Mouse (Mus musculus) stomach, embryonic 15.5 days (tissue): ENCODE data around the gene Hdac8. TPM values are rescaled to one million over a fixed set of nuclear protein-coding genes. Genes with fewer than 3 reads are reported as not detected.

Experiments used
- ATAC-seq: fragments of 200-750 bp; cut with Nextera tagmentation; 2 replicates; pipeline ENCODE4 v1.8.0; 2017; ENCODE audit warnings: low read depth, moderate number of reproducible peaks, moderate TSS enrichment; ENCODE audit not compliant: insufficient read depth, low FRiP score
- H3K27ac ChIP-seq: fragments of 300-500 bp; sonication (generic); 2 replicates; pipeline ENCODE4 v1.5.1; 2015; ENCODE audit warnings: mild to moderate bottlenecking, inconsistent platforms
- H3K27me3 ChIP-seq: fragments of 300-500 bp; sonication (generic); replicated peaks from 2 replicates; pipeline ENCODE4 v1.6.1; 2015; ENCODE audit warnings: inconsistent platforms
- H3K36me3 ChIP-seq: fragments of 300-500 bp; sonication (generic); 2 replicates; pipeline ENCODE4 v1.6.1; 2015; ENCODE audit warnings: inconsistent platforms
- H3K4me1 ChIP-seq: fragments of 300-500 bp; sonication (generic); 2 replicates; pipeline ENCODE4 v1.6.1; 2015; ENCODE audit warnings: inconsistent platforms
- H3K4me2 ChIP-seq: fragments of 300-500 bp; sonication (generic); 2 replicates; pipeline ENCODE4 v1.6.1; 2015; ENCODE audit warnings: mild to moderate bottlenecking, inconsistent platforms
- H3K4me3 ChIP-seq: fragments of 300-500 bp; sonication (generic); replicated peaks from 2 replicates; pipeline ENCODE4 v1.5.1; 2015; ENCODE audit warnings: inconsistent platforms
- H3K9ac ChIP-seq: fragments of 300-500 bp; sonication (generic); 2 replicates; pipeline ENCODE4 v1.6.1; 2015; ENCODE audit warnings: inconsistent platforms
- H3K9me3 ChIP-seq: fragments of 300-500 bp; sonication (generic); 2 replicates; pipeline ENCODE4 v1.6.1; 2016; ENCODE audit warnings: inconsistent platforms
- WGBS: fragments of 180-500 bp; shearing (Covaris S2); methylation state at CpG from one replicate; pipeline ENCODE4 v1.1.7; 2015; 5-methylcytosine and 5-hydroxymethylcytosine counted together
- polyA plus RNA-seq: library from polyadenylated mRNA; unstranded; fragments of >200 nt; fragmentation: Nextera tagmentation; extraction: Ambion mirVana; gene quantifications from 2 replicates; pipeline ENCODE4 v1.2.1, GENCODE M21; 2015

Hdac8 gene
- polyA plus RNA-seq: 10.2 and 11.4 TPM in 2 replicates

DNA sequence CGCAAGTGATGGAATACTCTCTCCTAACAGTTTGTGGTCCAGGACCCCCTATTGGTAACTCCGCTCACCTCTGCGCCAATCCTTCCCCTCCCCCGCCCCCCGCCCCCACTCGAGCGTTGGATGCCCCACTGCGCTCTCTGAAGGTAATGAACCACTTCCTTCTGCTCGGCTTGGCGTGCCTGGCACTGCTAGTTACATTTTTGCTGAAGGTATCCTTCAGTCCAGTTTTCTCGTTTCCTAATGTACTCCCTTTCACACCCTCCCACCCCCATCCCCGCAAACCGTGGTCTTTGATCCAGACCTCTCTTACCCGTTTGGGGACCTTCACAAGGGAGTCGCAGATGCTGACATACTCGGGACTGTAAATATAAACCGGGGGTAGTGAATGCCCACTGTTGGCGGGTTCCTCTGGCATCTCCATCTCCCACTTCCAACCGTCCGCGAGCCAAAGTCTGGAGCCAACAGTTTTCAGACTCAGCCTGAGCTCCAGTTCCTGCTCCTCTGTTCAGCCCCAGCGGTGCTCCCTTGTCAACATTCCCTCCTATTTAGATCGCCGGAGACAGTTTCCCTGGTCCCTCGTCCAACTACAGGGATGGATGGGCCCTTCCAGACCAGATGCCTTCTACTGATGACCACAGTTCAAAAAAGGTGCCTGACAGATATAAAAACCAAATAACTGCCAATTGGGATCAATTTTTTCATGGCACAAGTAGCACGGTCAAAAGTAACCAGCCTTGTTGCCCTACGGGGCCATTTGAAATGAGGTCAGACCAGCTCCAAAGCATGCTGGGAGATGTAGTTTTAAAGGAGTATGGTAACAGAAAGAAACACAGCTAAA lies at the start of gene Hdac8:
Gene Hdac8, minus strand, starts transcription at position 716 of the 838 bp plus-strand sequence.
- Histone ChIP-seq H3K9me3 (no peaks in the 10 kb centered on the region), H3K4me3 (peak within 1 kb of the TSS; percentile 52), H3K4me2 (peak within 1 kb of the TSS; percentile 52), H3K4me1 (no peaks in the 10 kb centered on the region), H3K36me3 (no peaks in the 10 kb centered on the region), H3K27me3 (no peaks in the 10 kb centered on the region), H3K9ac (peak within 1 kb of the TSS; percentile 19; the same call in 1 of the 2 replicates), H3K27ac (peak within 1 kb of the TSS; percentile 44; the same call in 1 of the 2 replicates)
- ATAC-seq: peak; percentile 78
- 14% methylated on average over 27 of the region's 27 CpGs for WGBS

DNA sequence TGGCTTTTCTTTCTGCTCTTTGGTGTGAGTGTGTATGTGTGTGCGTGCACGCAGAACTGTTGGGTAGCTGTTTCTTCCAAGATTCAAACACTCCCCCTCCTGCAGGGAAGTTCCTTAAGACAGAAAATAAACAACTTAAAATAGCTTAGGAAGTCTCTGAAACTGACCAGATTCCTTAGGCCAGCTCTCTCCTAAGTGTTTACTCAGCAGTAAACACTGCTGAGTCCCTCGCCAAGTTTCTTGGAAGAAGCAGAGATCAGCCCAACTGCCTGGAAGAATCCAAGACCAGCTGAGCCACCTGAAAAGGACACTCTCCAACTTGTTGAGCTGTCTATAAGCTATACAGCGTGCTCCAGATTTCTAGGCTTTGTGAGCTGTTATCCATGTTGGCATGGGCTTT lies 4.0 kb upstream of the Hdac8 start:
- Histone ChIP-seq H3K27me3 (no peaks in the 10 kb centered on the region), H3K27ac (0 out of 2 replicates have a peak overlapping the region, but pooled peaks have one; percentile 26), H3K4me2 (no peak overlapping the region), H3K9me3 (no peaks in the 10 kb centered on the region), H3K4me3 (no peak overlapping the region), H3K36me3 (no peaks in the 10 kb centered on the region), H3K4me1 (no peaks in the 10 kb centered on the region), H3K9ac (no peak overlapping the region)
- 35% methylated on average over 4 of the region's 4 CpGs for WGBS
- ATAC-seq: no peak

DNA sequence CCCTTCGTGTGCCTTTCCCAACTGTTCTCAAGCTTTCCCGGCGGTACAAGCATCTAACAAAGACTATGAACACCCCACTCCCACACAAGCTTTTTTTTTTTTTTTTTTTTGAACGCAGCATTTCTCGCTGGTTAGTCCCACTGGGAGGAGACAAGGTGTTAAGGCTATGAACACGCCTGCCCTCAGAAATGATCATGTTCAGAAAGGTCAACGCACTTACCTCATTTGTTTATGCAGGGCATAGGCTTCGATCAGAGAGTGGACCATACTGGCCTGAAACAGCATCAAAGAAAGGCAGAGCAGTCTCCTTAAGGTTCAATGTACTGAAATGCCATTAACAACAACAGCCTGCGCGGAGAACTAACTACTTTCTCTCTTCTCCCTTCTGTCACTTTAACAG lies 980 bp downstream of the Hdac8 start:
- 27% methylated on average over 10 of the region's 10 CpGs for WGBS

DNA sequence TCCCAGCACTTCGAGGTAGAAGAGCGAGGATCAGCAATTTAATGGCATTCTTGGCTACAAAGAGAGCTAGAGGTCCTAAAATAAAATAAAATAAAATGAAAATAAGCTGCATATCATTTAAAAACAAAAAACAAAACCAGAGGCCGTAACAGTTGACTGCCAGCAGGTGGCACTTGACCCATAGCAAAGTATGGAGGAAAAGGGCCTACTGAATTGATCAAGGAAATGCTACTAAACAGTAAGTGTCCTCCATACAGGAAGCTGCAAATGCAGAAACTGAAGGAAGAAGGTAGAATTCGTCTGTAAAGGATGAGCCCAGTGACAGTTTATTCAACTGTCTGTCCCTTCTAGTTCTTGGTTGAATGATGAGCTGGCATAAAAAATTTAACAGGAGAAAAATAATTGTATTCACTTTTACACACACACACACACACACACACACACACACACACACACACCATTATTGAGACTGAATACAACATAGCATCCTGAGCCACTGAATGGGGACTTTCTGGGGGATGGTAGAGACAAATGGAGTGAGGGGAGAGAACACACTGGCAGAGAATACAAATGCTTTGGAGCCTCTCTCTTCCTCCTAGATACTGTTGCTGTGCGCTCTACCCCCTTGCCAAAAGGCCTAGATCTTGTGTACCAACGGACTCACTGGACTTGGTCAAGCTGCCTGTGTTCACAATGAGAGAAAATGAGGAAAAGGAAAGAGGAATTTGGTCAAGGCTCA lies 11.0 kb downstream of the Hdac8 start:
- H3K27ac ChIP-seq: no peak overlapping the region
- H3K27me3 ChIP-seq: no peaks in the 10 kb centered on the region
- H3K36me3 ChIP-seq: no peaks in the 10 kb centered on the region
- no peak overlapping the region for H3K4me3 ChIP-seq
- WGBS: 60% methylated on average over 6 of the region's 6 CpGs
- no peak overlapping the region for H3K9ac ChIP-seq
- H3K4me2 ChIP-seq: no peak overlapping the region
- H3K4me1 ChIP-seq: no peaks in the 10 kb centered on the region
- no peaks in the 10 kb centered on the region for H3K9me3 ChIP-seq
- ATAC-seq: no peak

More for the DNA sequence above, 980 bp downstream of the Hdac8 start:
- peak overlapping the region; percentile 52 for H3K4me2 ChIP-seq
- H3K36me3 ChIP-seq: no peaks in the 10 kb centered on the region
- no peaks in the 10 kb centered on the region for H3K4me1 ChIP-seq
- no peak for ATAC-seq
- peak overlapping the region; percentile 52 for H3K4me3 ChIP-seq
- no peak overlapping the region for H3K9ac ChIP-seq
- H3K9me3 ChIP-seq: no peaks in the 10 kb centered on the region
- no peaks in the 10 kb centered on the region for H3K27me3 ChIP-seq
- no peak overlapping the region for H3K27ac ChIP-seq

DNA sequence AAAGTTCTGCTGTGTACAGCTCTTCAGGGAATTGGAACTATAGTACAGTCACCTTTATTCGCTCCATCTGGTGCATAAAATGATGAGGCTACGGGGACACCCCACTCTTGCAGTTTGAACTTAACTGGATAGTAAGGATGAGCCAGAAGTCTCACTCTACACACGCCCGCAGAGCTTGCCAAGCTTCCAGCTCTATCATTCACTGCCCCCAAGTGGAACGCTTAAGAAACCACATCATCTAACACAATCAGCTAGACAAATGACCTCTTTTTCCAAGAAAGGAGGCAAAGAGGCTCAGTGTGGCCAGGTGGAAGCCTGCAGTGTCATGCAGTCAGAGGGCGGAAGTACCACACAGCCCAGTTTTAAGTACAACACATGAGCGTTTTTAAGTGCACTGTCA lies 19.6 kb downstream of the Hdac8 start:
- no peaks in the 10 kb centered on the region for H3K9me3 ChIP-seq
- no peak overlapping the region for H3K27ac ChIP-seq
- no peak for ATAC-seq
- H3K4me2 ChIP-seq: no peak overlapping the region
- no peak overlapping the region for H3K9ac ChIP-seq
- H3K4me3 ChIP-seq: no peak overlapping the region
- WGBS: 72% methylated on average over 7 of the region's 7 CpGs
- no peaks in the 10 kb centered on the region for H3K27me3 ChIP-seq
- no peaks in the 10 kb centered on the region for H3K36me3 ChIP-seq
- H3K4me1 ChIP-seq: no peaks in the 10 kb centered on the region

DNA sequence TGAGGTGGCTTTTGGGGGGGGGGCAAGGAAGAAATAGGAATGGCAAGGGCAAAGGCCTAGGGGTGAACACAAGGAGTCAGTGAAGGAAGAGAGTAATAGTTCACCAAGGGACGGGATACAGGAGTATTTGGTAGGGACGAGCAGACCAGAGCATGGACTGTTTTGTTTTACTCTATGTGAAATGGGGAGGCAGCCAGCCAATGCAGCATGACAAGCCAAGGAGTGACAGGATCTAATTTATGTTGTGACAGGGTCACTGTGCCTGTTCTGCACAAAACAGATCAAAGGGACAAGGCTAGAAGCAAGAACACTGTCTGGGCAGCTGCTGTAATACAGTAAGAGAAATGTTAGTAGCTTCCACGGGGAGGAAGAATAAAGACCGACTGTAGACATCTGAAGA lies 25.5 kb downstream of the Hdac8 start:
- H3K27me3 ChIP-seq: no peaks in the 10 kb centered on the region
- no peak for ATAC-seq
- H3K36me3 ChIP-seq: no peaks in the 10 kb centered on the region
- H3K27ac ChIP-seq: no peak overlapping the region
- no peak overlapping the region for H3K9ac ChIP-seq
- no peaks in the 10 kb centered on the region for H3K4me1 ChIP-seq
- H3K4me3 ChIP-seq: no peak overlapping the region
- H3K9me3 ChIP-seq: no peaks in the 10 kb centered on the region
- no peak overlapping the region for H3K4me2 ChIP-seq
- 75% methylated on average over 4 of the region's 4 CpGs for WGBS

DNA sequence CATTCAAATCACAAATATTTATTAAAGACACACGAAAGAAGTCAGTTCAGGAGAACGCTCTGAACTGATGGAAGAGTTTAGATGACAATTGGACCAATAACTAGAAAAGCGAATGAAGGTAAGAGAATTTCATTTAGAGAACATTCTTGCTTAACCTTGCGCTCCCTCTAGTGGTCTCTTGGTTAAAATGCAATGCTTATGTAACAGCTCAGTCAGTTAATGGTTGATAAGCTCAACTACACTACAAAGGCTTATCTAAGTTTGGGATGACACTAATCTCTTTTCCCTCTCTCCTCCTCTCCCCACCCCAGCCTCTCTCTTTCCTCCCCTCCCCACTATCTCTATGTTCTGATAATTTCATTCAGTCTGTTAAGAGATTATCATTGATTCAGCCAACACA lies 26.2 kb downstream of the Hdac8 start:
- WGBS: 27% methylated on average over 4 of the region's 4 CpGs
- Histone ChIP-seq H3K4me1 (no peaks in the 10 kb centered on the region), H3K9me3 (no peaks in the 10 kb centered on the region), H3K27me3 (no peaks in the 10 kb centered on the region), H3K4me3 (no peak overlapping the region), H3K9ac (no peak overlapping the region), H3K4me2 (no peak overlapping the region), H3K27ac (no peak overlapping the region), H3K36me3 (no peaks in the 10 kb centered on the region)
- no peak for ATAC-seq

DNA sequence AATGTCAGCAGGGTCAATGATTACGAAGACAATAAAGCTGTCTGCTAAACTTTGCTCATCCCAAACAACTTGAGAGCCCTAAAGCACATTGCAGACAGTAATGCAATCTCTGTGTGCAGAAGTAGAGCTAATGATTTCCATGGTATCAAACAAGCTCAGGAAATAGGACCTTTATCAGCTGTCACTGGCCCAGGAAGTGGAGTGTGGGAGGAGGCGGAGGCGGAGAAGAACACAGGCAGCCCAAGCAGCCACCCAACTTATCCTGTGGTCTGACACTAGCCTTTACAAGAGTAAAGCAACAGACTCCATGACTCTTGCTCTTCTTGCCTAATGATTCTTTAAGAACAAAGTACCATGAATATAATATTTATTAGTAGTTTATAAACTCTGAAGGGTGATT lies 26.7 kb downstream of the Hdac8 start:
- Histone ChIP-seq H3K4me1 (no peaks in the 10 kb centered on the region), H3K36me3 (no peaks in the 10 kb centered on the region), H3K27me3 (no peaks in the 10 kb centered on the region), H3K4me3 (no peak overlapping the region), H3K27ac (no peak overlapping the region), H3K9me3 (no peaks in the 10 kb centered on the region), H3K9ac (no peak overlapping the region), H3K4me2 (no peak overlapping the region)
- ATAC-seq: no peak
- WGBS: 76% methylated on average over 3 of the region's 3 CpGs

DNA sequence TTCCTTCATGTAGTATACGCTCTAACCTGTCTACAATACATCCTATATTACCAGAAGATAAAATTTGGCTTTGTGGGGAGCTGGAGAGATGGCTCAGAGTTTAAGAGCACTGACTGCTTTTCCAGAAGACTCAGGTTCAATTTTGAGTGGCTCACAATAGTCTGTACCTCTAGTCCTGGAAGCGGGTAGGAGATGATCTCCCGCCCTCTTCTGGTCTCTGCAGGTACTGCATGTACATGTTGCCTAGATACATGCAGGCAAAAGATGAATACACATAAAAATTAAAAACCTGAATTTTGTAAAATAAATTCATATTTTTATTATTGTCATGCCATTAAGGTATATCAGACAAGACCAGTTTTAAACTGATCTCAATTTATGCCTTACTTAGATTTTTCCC lies 28.4 kb downstream of the Hdac8 start:
- Histone ChIP-seq H3K27ac (no peak overlapping the region), H3K36me3 (no peaks in the 10 kb centered on the region), H3K4me1 (no peaks in the 10 kb centered on the region), H3K4me2 (no peak overlapping the region), H3K4me3 (no peak overlapping the region), H3K9ac (no peak overlapping the region), H3K27me3 (no peaks in the 10 kb centered on the region), H3K9me3 (no peaks in the 10 kb centered on the region)
- ATAC-seq: no peak
- WGBS: 39% methylated on average over 3 of the region's 3 CpGs

DNA sequence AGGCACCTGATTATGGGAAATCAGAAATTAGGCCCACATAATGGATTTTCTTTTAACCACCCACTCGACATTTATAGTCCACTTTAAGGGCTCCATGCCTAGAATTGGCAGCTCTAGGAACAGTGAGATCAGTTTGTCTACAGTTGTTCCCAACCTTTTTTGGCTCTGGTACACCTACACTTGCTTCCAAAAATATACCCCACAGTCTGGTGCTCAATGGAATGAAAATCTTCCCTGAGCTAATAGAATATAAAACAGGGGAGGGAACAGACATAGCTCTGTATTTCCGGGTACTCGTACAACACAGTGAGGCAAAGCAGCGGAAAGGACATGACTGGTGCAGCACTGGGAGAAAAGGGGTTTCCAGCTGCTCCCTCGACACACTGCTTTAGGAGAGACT lies 29.6 kb downstream of the Hdac8 start:
- Histone ChIP-seq H3K4me2 (no peak overlapping the region), H3K9me3 (no peaks in the 10 kb centered on the region), H3K4me3 (no peak overlapping the region), H3K9ac (no peak overlapping the region), H3K36me3 (no peaks in the 10 kb centered on the region), H3K27me3 (no peaks in the 10 kb centered on the region), H3K4me1 (no peaks in the 10 kb centered on the region), H3K27ac (no peak overlapping the region)
- WGBS: 83% methylated on average over 5 of the region's 5 CpGs
- ATAC-seq: no peak

DNA sequence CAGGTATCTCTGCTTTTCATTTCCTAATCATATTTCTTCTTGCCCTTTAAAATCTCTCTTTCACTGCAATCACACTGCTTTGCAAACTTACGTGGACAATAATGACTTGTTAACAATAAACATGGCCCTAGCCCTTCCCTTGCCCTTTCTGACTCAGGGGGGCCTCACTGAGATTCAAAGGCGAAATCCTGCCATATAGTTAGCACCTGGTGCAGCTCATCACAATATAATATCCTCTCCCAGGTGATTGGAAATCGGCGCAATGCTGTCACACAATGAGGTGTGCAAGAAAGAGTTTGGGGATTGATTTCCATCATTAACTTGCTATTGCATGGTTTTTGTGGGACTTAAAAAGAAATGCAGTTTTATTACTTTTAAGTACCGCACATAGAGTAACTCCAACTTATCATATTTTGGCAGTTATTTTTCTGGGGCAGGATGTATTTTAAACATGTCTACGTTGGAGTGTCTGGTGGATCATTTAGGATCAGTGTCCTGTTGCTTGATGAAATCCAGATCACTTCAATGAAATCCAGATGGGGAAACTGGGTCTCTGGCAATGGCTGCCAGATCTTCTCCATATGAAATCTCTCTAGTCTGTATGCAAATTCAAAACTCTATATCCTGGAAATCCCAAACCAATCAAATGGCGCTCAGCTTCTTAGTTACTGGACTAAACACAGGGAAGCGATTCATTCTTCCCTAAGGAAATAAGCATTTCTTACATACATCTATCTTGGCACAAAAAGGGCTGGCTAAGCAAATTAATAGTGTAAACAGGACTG lies 86.6 kb downstream of the Hdac8 start:
- H3K4me2 ChIP-seq: no peak overlapping the region
- no peak for ATAC-seq
- H3K9ac ChIP-seq: no peak overlapping the region
- H3K4me1 ChIP-seq: no peaks in the 10 kb centered on the region
- no peaks in the 10 kb centered on the region for H3K27me3 ChIP-seq
- no peaks in the 10 kb centered on the region for H3K9me3 ChIP-seq
- 61% methylated on average over 8 of the region's 8 CpGs for WGBS
- H3K27ac ChIP-seq: no peak overlapping the region
- no peaks in the 10 kb centered on the region for H3K36me3 ChIP-seq
- H3K4me3 ChIP-seq: no peak overlapping the region

DNA sequence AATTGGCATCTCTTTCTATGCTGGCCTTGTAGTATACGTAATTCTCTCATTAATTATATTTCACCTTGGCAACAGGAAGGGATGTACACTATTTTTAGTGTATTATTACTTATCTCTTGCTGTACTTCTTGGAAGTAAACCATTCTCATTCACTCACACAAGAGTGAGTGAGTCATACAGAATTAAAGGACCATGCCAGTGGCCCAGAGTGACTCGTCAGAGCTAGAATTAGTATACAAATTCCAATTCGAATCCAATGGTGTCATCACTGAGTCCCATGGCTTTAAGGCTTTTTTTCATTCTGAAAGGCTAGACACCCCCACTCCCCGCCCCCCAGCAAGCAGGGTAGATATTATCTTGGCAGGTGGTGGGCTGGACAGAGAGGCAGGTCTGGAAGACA lies 88.2 kb downstream of the Hdac8 start:
- no peak overlapping the region for H3K4me3 ChIP-seq
- H3K4me1 ChIP-seq: no peaks in the 10 kb centered on the region
- H3K27ac ChIP-seq: no peak overlapping the region
- no peaks in the 10 kb centered on the region for H3K27me3 ChIP-seq
- no peaks in the 10 kb centered on the region for H3K36me3 ChIP-seq
- H3K9me3 ChIP-seq: no peaks in the 10 kb centered on the region
- ATAC-seq: no peak
- WGBS: 70% methylated on average over 4 of the region's 4 CpGs
- no peak overlapping the region for H3K4me2 ChIP-seq
- H3K9ac ChIP-seq: no peak overlapping the region
